Mouse (Mus musculus) limb, embryonic 13.5 days (tissue): Measurements from ENCODE around the gene Olfr137. TPM values are rescaled to one million over a fixed set of nuclear protein-coding genes. Genes with fewer than 3 reads are reported as not detected.

Source experiments
- ATAC-seq: fragments of 200-750 bp; cut with Nextera tagmentation; 2 replicates; pipeline ENCODE4 v1.8.0; 2017; ENCODE audit warnings: low read depth, moderate number of reproducible peaks, moderate TSS enrichment; ENCODE audit not compliant: low FRiP score
- H3K27ac ChIP-seq: fragments of 300-500 bp; sonication (generic); 2 replicates; pipeline ENCODE4 v1.5.1; 2015; ENCODE audit warnings: inconsistent platforms, mild to moderate bottlenecking, moderate library complexity
- H3K27me3 ChIP-seq: fragments of 300-500 bp; sonication (generic); 2 replicates; pipeline ENCODE4 v1.6.1; 2015; ENCODE audit warnings: mild to moderate bottlenecking, inconsistent platforms
- H3K36me3 ChIP-seq: fragments of 300-500 bp; sonication (generic); 2 replicates; pipeline ENCODE4 v1.6.1; 2015; ENCODE audit warnings: inconsistent platforms, mild to moderate bottlenecking, moderate library complexity
- H3K4me1 ChIP-seq: fragments of 300-500 bp; sonication (generic); 2 replicates; pipeline ENCODE4 v1.6.1; 2015; ENCODE audit warnings: inconsistent platforms
- H3K4me2 ChIP-seq: fragments of 300-500 bp; sonication (generic); replicated peaks from 2 replicates; pipeline ENCODE4 v1.6.1; 2015; ENCODE audit warnings: inconsistent platforms, mild to moderate bottlenecking, moderate library complexity
- H3K4me3 ChIP-seq: fragments of 300-500 bp; sonication (generic); 2 replicates; pipeline ENCODE4 v1.5.1; 2015; ENCODE audit warnings: moderate library complexity, mild to moderate bottlenecking, inconsistent platforms
- H3K9ac ChIP-seq: fragments of 300-500 bp; sonication (generic); 2 replicates; pipeline ENCODE4 v1.6.1; 2015; ENCODE audit warnings: mild to moderate bottlenecking, inconsistent platforms
- H3K9me3 ChIP-seq: fragments of 300-500 bp; sonication (generic); 2 replicates; pipeline ENCODE4 v1.6.1; 2016; ENCODE audit warnings: inconsistent platforms
- WGBS: fragments of 180-500 bp; shearing (Covaris S2); methylation state at CpG from one replicate; pipeline ENCODE4 v1.1.7; 2015; 5-methylcytosine and 5-hydroxymethylcytosine counted together
- polyA plus RNA-seq: library from polyadenylated mRNA; unstranded; fragments of >200 nt; fragmentation: Nextera tagmentation; extraction: Ambion mirVana; gene quantifications from 2 replicates; pipeline ENCODE4 v1.2.1, GENCODE M21; 2015

Gene Olfr137
- polyA plus RNA-seq = not detected in 2 replicates

GRCm38 (mm10) chr17:38307470-38307869, at the start of gene Olfr137:
Gene Olfr137, minus strand, starts transcription at chr17:38307570.
- Histone ChIP-seq H3K9me3 (peaks cover 10% of the 10 kb centered on the region), H3K27ac (no peak within 1 kb of the TSS), H3K4me2 (no peak within 1 kb of the TSS), H3K4me1 (no peaks in the 10 kb centered on the region), H3K9ac (no peak within 1 kb of the TSS), H3K27me3 (no peaks in the 10 kb centered on the region), H3K4me3 (no peak within 1 kb of the TSS), H3K36me3 (no peaks in the 10 kb centered on the region)
- no peak for ATAC-seq

GRCm38 (mm10) chr17:38329531-38329930, 22.2 kb upstream of the Olfr137 start, which contains the start of gene Olfr136:
Gene Olfr136, plus strand, starts transcription at chr17:38329831.
- Histone ChIP-seq H3K27ac (no peak within 1 kb of the TSS), H3K4me1 (no peaks in the 10 kb centered on the region), H3K27me3 (no peaks in the 10 kb centered on the region), H3K36me3 (no peaks in the 10 kb centered on the region), H3K4me2 (no peak within 1 kb of the TSS), H3K4me3 (no peak within 1 kb of the TSS), H3K9ac (no peak within 1 kb of the TSS), H3K9me3 (no peaks in the 10 kb centered on the region)
- ATAC-seq = no peak

GRCm38 (mm10) chr17:38260735-38261134, 46.6 kb downstream of the Olfr137 start, which contains the start of gene Olfr138:
Gene Olfr138, plus strand, starts transcription at chr17:38261035.
- Histone ChIP-seq H3K27me3 (no peaks in the 10 kb centered on the region), H3K36me3 (no peaks in the 10 kb centered on the region), H3K27ac (no peak within 1 kb of the TSS), H3K9me3 (peaks cover 6% of the 10 kb centered on the region; the same call in 1 of the 2 replicates), H3K4me2 (no peak within 1 kb of the TSS), H3K4me1 (no peaks in the 10 kb centered on the region), H3K4me3 (no peak within 1 kb of the TSS), H3K9ac (no peak within 1 kb of the TSS)
- 74% methylated on average over 1 of the region's 1 CpGs for WGBS
- ATAC-seq = no peak

Other genes with a start within 250 kb of the Olfr137 start
- gene Olfr129, start 247.5 kb downstream of the Olfr137 start, polyA plus RNA-seq = not detected in 2 replicates
- not detected in 2 replicates for gene Olfr130, start 243.6 kb downstream of the Olfr137 start, polyA plus RNA-seq
- not detected in 2 replicates for gene Olfr131, start 218.9 kb downstream of the Olfr137 start, polyA plus RNA-seq
- not detected in 2 replicates for gene Olfr132, start 173.0 kb downstream of the Olfr137 start, polyA plus RNA-seq
- not detected in 2 replicates for gene Olfr133, start 162.3 kb downstream of the Olfr137 start, polyA plus RNA-seq
- gene Olfr134, start 136.2 kb downstream of the Olfr137 start, polyA plus RNA-seq = not detected in 2 replicates
- not detected in 2 replicates for gene Olfr135, start 103.2 kb downstream of the Olfr137 start, polyA plus RNA-seq
- gene Olfr138, start 46.5 kb downstream of the Olfr137 start, polyA plus RNA-seq = not detected in 2 replicates
- not detected in 2 replicates for gene Olfr136, start 22.3 kb upstream of the Olfr137 start, polyA plus RNA-seq
- not detected in 2 replicates for gene Esp36, start 112.6 kb upstream of the Olfr137 start, polyA plus RNA-seq
- gene Esp34, start 246.6 kb upstream of the Olfr137 start, polyA plus RNA-seq = not detected in 2 replicates